Mouse (Mus musculus) ES-Bruce4 (cell line): ENCODE measurements around the gene Fank1. TPM values are rescaled to one million over a fixed set of nuclear protein-coding genes. Genes with fewer than 3 reads are reported as not detected.
A peak's percentile ranks its signal among the peaks of the same experiment; 100 is the strongest.

ENCODE experiments used
- H3K27ac ChIP-seq: 2 replicates; pipeline ENCODE4 v1.5.1; 2012; ENCODE audit warnings: low read length, inconsistent platforms; ENCODE audit not compliant: insufficient read depth
- H3K27me3 ChIP-seq: 2 replicates; pipeline ENCODE4 v1.6.1; 2012; ENCODE audit warnings: mild to moderate bottlenecking, low read length, inconsistent platforms; ENCODE audit not compliant: control insufficient read depth, poor library complexity, insufficient read depth, severe bottlenecking
- H3K36me3 ChIP-seq: 2 replicates; pipeline ENCODE4 v1.6.1; 2012; ENCODE audit warnings: inconsistent platforms, mild to moderate bottlenecking, low read length, moderate library complexity; ENCODE audit not compliant: control insufficient read depth, poor library complexity, insufficient read depth, severe bottlenecking
- H3K4me1 ChIP-seq: one replicate; pipeline ENCODE4 v1.8.1; 2011; ENCODE audit warnings: low read length; ENCODE audit not compliant: control insufficient read depth, insufficient read depth
- H3K4me3 ChIP-seq: 2 replicates; pipeline ENCODE4 v1.5.1; 2011; ENCODE audit warnings: low read depth, mild to moderate bottlenecking, low read length
- H3K9ac ChIP-seq: 2 replicates; pipeline ENCODE4 v1.6.1; 2012; ENCODE audit warnings: low read depth, mild to moderate bottlenecking, inconsistent platforms; ENCODE audit not compliant: poor library complexity, severe bottlenecking
- H3K9me3 ChIP-seq: replicated peaks from 2 replicates; pipeline ENCODE4 v1.6.1; 2012; ENCODE audit warnings: mild to moderate bottlenecking, low read length, inconsistent platforms; ENCODE audit not compliant: control insufficient read depth, poor library complexity, insufficient read depth, severe bottlenecking
- CTCF ChIP-seq: IDR thresholded peaks from one replicate; pipeline ENCODE4 v1.8.1; 2011; ENCODE audit warnings: low read depth, low read length
- EP300 ChIP-seq: IDR thresholded peaks from 2 replicates; pipeline ENCODE4 v1.6.1; 2011; ENCODE audit warnings: low read depth, low read length; ENCODE audit not compliant: insufficient read depth
- POLR2A ChIP-seq: IDR thresholded peaks from one replicate; pipeline ENCODE4 v1.8.1; 2011; ENCODE audit warnings: low read length; ENCODE audit not compliant: insufficient read depth
- polyA plus RNA-seq: library from polyadenylated mRNA; stranded (reverse); fragments of >200 nt; gene quantifications from 2 replicates; pipeline ENCODE4 v1.2.4, GENCODE M21; 2011; ENCODE audit warnings: low read depth; ENCODE audit not compliant: missing spikeins, insufficient read depth, insufficient read length

The Fank1 gene
- polyA plus RNA-seq, 1 experiment: 3.1 TPM

- Histone ChIP-seq H3K9me3 (no peaks in the 10 kb centered on the region), H3K9ac (no peak overlapping the region), H3K36me3 (no peaks in the 10 kb centered on the region), H3K27me3 (no peaks in the 10 kb centered on the region), H3K4me3 (no peak overlapping the region), H3K4me1 (no peaks in the 10 kb centered on the region), H3K27ac (no peak overlapping the region)
- TF ChIP-seq CTCF (no peak), POLR2A (no peak), EP300 (no peak)
These were observed 74.1 kb downstream of the Fank1 start for GRCm38 (mm10) chr7:133850735-133851134.

- TF ChIP-seq CTCF (peak; percentile 61), EP300 (no peak), POLR2A (no peak)
- Histone ChIP-seq H3K4me1 (no peaks in the 10 kb centered on the region), H3K9me3 (no peaks in the 10 kb centered on the region), H3K27ac (no peak overlapping the region), H3K4me3 (no peak overlapping the region), H3K27me3 (no peaks in the 10 kb centered on the region), H3K36me3 (no peaks in the 10 kb centered on the region), H3K9ac (no peak overlapping the region)
These were observed 79.6 kb downstream of the Fank1 start for GRCm38 (mm10) chr7:133856278-133856677.

- Histone ChIP-seq H3K36me3 (no peaks in the 10 kb centered on the region), H3K27me3 (no peaks in the 10 kb centered on the region), H3K9me3 (no peaks in the 10 kb centered on the region), H3K4me3 (no peak overlapping the region), H3K4me1 (no peaks in the 10 kb centered on the region), H3K9ac (no peak overlapping the region), H3K27ac (no peak overlapping the region)
- TF ChIP-seq CTCF (no peak), EP300 (no peak)
These were observed 81.8 kb downstream of the Fank1 start for GRCm38 (mm10) chr7:133858506-133858905.

- Histone ChIP-seq H3K9ac (no peak overlapping the region), H3K4me3 (no peak overlapping the region), H3K27me3 (no peaks in the 10 kb centered on the region), H3K36me3 (no peaks in the 10 kb centered on the region), H3K4me1 (no peaks in the 10 kb centered on the region), H3K27ac (no peak overlapping the region), H3K9me3 (no peaks in the 10 kb centered on the region)
- TF ChIP-seq CTCF (no peak), EP300 (no peak), POLR2A (no peak)
These were observed 82.9 kb downstream of the Fank1 start for GRCm38 (mm10) chr7:133859548-133859947.

- no peaks in the 10 kb centered on the region for H3K36me3 ChIP-seq
- H3K4me1 ChIP-seq: no peaks in the 10 kb centered on the region
- H3K9me3 ChIP-seq: no peaks in the 10 kb centered on the region
- no peaks in the 10 kb centered on the region for H3K27me3 ChIP-seq
- no peak overlapping the region for H3K27ac ChIP-seq
- H3K4me3 ChIP-seq: no peak overlapping the region
- no peak overlapping the region for H3K9ac ChIP-seq
- TF ChIP-seq CTCF (no peak), POLR2A (no peak), EP300 (no peak)
These were observed 85.6 kb downstream of the Fank1 start for GRCm38 (mm10) chr7:133862233-133862632.

GRCm38 (mm10) chr7:133862723-133863122, 86.1 kb downstream of the Fank1 start:
- Histone ChIP-seq H3K27me3 (no peaks in the 10 kb centered on the region), H3K4me3 (no peak overlapping the region), H3K36me3 (no peaks in the 10 kb centered on the region), H3K4me1 (no peaks in the 10 kb centered on the region), H3K9me3 (no peaks in the 10 kb centered on the region), H3K9ac (no peak overlapping the region), H3K27ac (no peak overlapping the region)
- no peak for TF ChIP-seq CTCF
